Mouse (Mus musculus): Measurements from ENCODE around the gene Fcgr2b. TPM values are rescaled to one million over a fixed set of nuclear protein-coding genes. Genes with fewer than 3 reads are reported as not detected.

The Fcgr2b gene
- total RNA-seq, 2 experiments from 2014 or later: 3.0 to 3.4 TPM

DNA sequence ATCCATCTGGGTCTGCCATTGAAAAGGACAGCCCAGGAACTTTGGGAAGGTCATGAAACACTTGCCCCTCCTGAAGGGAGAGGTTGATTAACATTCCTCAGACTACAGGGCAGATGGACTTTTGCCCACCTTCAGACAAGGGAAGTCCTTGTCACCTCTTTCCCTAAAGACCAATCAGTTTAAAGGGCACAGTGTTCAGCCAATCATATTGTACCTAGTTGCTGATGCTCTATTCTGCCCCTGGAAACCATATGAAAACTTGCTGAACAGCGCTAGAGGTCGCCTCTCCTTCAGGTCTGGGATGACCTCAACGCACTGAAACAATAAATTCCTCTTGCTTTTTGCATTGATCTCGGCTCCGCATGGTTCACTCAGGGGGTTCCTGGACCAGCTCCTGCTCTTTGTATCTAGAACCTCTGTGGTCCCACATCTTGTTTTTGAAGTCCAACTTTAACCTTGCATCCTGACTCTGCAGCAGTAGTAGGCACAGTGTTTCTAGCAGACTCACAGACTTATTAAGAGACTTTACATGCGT lies 42.9 kb downstream of the Fcgr2b start:
- no peak for DNase-seq
- intact Hi-C loops (cut with DNase I; ENCODE audit: low total_unique reads): no loop called here

DNA sequence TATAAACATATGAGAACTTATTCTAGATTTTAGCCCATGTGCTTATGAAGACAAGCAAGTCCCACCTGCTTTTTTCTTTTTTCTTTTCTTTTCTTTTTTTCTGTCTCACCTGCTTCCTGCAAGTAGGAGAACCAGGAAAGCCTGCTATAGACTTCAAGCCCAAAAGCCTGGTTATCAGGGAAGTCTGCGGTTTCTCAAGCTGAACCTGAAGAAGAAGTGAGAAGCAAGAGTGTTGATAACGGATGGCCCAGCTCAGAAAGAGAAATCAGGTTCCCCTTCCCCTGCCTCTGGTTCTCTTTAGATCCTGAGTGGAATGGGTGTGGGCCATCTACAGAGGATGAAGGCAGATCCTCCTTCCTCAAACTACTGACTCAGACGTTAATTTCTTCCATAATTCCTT lies 44.3 kb downstream of the Fcgr2b start:
- no peak for DNase-seq
- intact Hi-C loops (cut with DNase I; ENCODE audit: low total_unique reads): no loop called here

DNA sequence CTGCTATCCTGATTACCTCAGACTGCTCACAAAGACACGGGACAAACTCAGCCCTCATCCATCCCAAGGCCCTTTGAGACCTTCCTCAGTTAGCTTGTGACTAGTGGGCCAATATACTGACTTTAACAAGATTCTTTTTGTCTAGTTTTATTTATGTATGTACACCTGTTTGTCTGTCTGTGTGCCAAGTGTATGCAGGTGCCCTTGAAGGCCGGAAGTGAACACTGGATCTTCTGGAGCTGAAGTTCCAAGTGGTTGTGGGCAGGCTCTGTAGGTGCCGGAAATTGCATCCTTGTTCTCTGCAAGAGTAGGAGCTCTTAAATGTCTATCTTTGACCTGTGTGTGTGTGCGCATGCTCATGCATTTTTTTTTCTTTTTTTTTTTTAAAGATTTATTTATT lies 47.1 kb downstream of the Fcgr2b start:
- intact Hi-C loops (cut with DNase I; ENCODE audit: low total_unique reads): no loop called here
- no peak for DNase-seq

DNA sequence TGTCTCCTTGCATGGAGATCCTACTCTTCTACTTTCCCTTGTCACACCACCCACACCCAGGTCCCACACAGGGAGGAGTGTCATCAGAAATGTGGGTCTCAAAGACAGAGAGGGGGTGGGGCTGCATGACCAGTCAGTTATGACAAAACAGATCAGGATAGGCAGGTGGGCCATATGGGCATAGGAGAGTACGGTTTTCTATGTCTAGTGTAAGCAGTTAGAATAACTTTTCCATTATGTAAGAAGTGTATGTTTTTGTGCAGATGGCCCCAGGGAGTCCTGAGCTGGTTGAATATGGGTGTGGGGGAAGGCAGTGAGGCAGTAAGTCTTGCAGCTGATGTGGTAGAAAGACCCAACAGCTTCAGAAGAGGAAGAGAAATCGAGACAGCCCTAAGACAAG lies 47.9 kb downstream of the Fcgr2b start:
- DNase-seq: no peak
- intact Hi-C loops (cut with DNase I; ENCODE audit: low total_unique reads): no loop called here

DNA sequence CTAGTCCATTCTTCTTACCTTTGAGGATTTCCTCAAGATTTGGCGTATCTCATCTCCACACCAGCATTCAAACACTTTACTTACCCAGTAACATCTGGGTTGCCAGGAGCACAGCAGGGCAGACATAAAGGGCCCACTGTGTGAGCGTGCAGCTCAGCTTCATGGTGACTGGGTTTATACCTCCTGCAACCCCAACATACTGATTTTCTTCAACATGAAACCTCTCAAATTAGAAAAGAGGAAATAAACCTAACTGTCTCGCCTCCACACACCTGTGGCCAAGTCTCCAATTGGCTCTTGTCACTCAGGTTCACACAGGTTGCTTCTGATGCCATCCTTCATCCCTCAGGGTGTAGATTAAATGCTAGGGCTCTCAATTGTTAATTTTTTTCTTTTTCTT lies 49.0 kb downstream of the Fcgr2b start, which contains the start of gene Fcrla:
Gene Fcrla (minus strand): TSS at position 206 of the 400 bp plus-strand sequence.
- intact Hi-C loops (cut with DNase I; ENCODE audit: low total_unique reads): no loop called here
- no peak for DNase-seq

DNA sequence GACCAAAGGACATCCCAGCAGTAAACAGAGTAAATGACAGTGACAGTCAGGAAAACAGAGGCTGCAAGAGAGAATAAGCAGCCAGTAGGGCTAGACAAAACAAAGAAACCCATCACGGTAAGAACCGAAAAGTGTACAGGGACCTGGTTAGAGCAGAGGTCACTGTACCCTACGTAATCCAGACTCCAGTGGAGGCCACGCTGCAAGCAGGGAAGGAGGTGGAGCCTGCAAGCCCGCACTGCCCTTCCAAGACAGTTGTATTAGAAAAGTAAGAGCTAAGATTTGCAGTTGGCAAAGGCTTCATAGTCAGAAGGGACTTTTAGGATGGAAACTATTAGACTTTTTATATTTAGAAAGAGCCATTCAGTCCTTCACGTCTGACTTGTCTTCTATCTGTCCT lies 49.4 kb downstream of the Fcgr2b start:
- no peak for DNase-seq
- intact Hi-C loops (cut with DNase I; ENCODE audit: low total_unique reads): no loop called here

DNA sequence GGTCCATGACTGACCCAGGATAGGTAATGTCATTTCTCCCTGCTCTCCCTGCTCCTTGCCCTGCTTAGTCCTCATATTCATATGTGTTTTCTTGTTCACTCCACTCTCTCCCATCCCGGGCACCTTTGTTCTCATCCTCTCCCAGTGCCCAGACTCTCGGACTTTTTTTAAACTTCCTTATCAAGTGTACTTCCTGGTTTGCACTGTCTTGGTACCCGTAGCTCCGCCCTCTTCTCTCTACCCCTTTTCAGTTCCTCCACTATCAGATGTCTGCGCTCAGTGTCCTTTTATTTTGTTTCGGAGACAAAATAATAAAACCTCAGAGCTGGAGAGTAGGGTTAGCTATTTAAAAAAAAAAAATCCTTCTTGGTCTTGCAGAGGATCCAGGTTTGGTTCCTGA lies 51.9 kb downstream of the Fcgr2b start:
- DNase-seq: no peak
- intact Hi-C loops (cut with DNase I; ENCODE audit: low total_unique reads): no loop called here

DNA sequence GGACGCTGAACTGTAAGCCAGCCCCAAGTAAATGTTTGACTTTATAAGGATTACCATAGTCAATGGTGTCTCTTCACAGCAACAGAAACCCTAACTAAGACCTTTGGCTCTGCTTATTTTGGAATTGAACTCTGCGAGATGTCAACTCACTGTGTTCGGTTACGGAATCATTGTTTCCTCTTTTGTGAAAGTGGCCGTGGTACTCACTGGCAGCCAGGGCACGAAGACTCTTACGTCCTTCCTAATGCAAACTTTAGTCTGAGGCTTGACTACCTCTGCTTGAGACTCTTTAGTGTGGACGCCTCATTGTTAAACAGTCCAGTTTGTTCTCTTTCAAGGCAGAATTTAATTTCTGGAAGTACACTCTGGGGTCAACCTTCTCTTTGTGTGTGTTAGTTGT lies 57.0 kb downstream of the Fcgr2b start:
- intact Hi-C loops (cut with DNase I; ENCODE audit: low total_unique reads): no loop called here
- no peak for DNase-seq

DNA sequence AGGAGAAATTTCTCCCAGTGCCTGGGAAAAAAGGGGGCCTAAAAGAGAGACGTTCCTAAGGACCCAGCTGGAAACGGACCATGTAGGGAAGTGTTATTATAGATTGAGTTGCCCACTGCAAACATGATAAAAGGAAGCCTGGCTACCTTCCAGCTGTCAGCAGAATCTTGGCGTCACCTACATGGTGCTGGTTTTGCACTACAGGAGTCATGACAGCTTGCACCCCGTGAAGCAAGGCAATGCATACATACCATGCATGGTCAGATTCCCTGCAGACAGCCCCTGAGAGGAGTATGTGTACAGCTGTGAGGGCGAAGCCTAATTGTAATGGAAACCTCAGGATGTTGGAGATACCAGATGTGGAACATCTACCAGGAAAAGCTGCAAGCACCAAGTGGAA lies 60.7 kb downstream of the Fcgr2b start:
- intact Hi-C loops (cut with DNase I; ENCODE audit: low total_unique reads): no loop called here
- no peak for DNase-seq

DNA sequence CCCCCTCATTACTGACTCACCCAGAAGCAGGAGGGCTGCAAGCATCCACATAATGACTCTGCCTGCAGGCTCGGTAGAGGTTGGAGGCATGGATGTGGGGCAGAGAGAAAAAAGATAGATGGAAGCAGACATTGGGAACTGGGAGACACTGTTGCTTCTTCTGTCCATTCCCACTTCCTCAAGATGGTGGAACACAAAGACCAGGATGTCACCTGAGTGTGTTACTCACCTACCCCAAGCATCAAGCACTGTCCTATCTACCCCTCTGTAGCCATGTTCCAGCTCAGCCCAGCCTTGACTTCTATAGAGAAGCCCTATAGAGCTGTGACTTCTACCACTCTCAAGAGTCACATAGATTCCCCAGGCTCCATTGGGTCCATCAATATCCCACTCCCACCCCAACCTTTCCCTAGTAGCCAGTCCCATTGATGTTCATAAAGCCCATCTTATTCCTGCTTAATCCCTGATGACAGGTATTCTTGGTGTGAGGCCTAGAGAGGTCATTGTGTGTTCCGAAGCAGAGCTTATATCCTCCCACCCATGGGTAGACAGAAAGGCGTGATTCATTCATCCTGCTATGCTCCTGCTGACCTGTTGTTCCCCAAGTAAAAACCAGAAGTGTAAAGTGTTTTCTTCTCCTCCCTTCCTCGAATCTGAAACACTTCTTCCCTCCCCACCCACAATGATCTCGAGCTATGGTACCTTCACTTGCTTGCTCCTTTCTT lies 63.3 kb downstream of the Fcgr2b start, which contains the start of gene Fcrlb:
Gene Fcrlb (minus strand): TSS at position 51 of the 725 bp plus-strand sequence.
- intact Hi-C loops (cut with DNase I; ENCODE audit: low total_unique reads): no loop called here

DNA sequence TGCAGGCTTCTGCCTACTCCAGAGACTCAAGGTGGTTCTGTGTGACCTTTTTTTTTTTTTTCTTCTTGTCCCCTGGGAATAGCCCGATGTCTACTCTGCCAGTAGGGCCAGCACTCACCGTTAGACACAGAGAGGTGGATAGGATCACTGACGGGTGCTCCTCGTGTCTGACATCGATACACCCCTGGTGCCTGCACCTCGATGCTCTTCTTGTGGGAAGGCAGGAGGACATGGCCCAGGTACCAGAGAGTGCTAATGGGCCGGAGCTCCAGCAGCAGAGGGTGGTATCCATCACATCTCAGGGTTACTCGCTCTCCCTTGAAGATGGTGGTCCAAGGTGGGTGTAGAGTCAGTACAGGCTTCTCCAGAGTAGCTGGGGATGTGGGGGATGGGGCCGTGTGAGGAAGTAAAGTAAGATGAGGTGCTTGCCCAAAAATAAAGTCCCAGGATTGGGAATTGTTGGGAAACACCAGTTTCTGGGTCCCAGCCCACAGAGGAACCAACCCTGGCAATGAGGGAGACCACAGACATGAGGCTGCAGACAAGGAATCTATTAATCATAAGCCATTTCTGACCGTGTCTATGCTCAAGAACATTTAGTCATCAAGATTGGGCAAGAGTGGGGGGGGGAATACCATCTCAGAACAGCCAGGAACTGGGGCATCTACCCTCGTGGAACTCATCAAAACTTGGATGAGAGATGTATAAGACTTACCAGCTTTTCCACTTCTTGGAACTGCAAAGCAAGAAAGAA lies 64.3 kb downstream of the Fcgr2b start:
- intact Hi-C loops (cut with DNase I; ENCODE audit: low total_unique reads): no loop called here
- DNase-seq: no peak

More for the DNA sequence above, 63.3 kb downstream of the Fcgr2b start, which contains the start of gene Fcrlb:
- no peak for DNase-seq

Other genes starting within 250 kb of the Fcgr2b start
- 10 to 100 TPM; 17.6 to 17.8 TPM for gene Atf6, start 108.8 kb downstream of the Fcgr2b start, total RNA-seq (2021)
- under 1 TPM in 1 of 2 experiments, not detected in 1; 0.35 TPM for gene Gm26620, start 91.5 kb downstream of the Fcgr2b start, total RNA-seq (2021)
- 1 to 10 TPM; 4.0 to 6.1 TPM for gene Dusp12, start 91.0 kb downstream of the Fcgr2b start, total RNA-seq (2021)
- not detected for gene Fcrlb, start 63.6 kb downstream of the Fcgr2b start, total RNA-seq (2021)
- gene Fcrla, start 49.0 kb downstream of the Fcgr2b start, total RNA-seq (2021): under 1 TPM in 1 of 2 experiments, not detected in 1; 0.31 TPM
- not detected for gene Fcgr4, start 42.4 kb upstream of the Fcgr2b start, total RNA-seq (2021)
- gene Fcgr3, start 88.4 kb upstream of the Fcgr2b start, total RNA-seq (2021): 1 to 10 TPM; 7.0 to 7.4 TPM
- gene Cfap126, start 137.4 kb upstream of the Fcgr2b start, total RNA-seq (2021): under 1 TPM; 0.72 to 0.73 TPM
- 100 to 1,000 TPM; 692 to 793 TPM for gene Sdhc, start 174.1 kb upstream of the Fcgr2b start, total RNA-seq (2021)
- 100 to 1,000 TPM; 117 to 734 TPM for gene Mpz, start 174.2 kb upstream of the Fcgr2b start, total RNA-seq (2021)
- gene Pcp4l1, start 219.7 kb upstream of the Fcgr2b start, total RNA-seq (2021): 10 to 100 TPM; 12.3 to 17.1 TPM
- not detected for gene Nr1i3, start 237.4 kb upstream of the Fcgr2b start, total RNA-seq (2021)
- gene Tomm40l, start 246.0 kb upstream of the Fcgr2b start, total RNA-seq (2021): 10 to 100 TPM; 44.3 to 46.7 TPM
- gene Apoa2, start 248.5 kb upstream of the Fcgr2b start, total RNA-seq (2021): not detected